Mouse (Mus musculus): Measurements from ENCODE around the gene Rwdd1.
"Not testable (repeated sequence)": the region's sequence is repeated elsewhere in the genome, so short reads cannot be mapped to it uniquely, and the experiment has no call there.

Rwdd1 gene

DNA sequence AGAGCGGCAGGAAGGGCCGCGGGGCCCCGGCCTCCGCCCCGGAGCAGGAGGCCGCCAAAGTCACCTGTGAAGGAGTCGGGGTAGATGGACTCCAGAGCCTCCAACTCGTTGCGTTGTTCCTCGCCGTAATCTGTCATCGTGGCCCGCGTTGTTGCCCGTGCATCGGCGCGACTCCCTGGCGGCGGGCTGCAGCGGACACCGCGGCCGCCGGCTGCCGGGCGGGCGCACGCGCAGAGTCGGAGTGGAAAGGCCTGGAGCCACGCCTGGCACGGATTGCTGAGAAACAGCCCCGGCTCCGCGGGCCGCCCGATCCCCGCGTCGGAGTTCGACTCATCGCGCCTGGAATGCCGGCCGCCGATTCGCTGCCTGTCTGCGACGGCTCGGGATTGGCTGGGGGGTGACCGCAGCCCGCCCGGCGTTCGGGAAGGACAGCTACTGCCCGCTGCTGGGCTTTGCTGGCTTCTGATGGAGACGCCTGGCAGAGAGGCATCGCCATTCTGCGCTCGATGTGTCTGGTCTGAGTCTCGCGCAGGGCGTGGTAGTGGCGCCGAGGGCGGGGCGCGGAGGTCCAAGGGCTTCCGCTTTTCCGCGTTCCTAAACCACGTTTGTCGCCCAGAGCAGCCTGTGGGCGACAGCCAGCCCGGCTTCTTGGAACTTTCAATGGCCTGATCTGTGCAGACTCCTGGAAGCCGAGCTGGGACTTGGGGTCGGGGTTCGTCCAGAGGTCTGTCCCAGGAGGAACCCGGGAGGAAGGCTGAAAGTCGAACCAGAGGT lies at the start of gene Rwdd1:
Rwdd1 (minus strand) TSS at position 323 of the 774 bp plus-strand sequence.
- peak; percentile 96 for DNase-seq (ENCODE audit: low spot score)

DNA sequence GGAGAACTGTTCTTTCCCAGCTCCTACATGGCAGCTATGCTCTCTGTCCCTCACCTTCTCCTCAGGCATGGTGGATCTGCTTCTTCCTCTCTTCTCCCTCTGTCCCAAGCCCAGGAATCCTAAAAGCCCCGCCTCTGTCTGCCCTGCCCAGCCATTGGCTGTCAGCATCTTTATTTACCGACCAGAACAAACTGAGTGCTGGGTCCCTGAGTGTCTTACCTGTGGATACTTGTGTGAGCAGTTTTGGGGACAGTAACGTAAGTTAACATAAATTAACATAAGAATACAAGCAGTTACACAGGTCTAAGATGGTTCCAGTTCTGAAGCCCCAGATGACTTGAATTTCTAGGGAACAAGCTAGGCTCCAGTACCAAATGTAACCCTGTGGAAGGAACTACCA lies 47.2 kb upstream of the Rwdd1 start:
- DNase-seq (ENCODE audit: low spot score) = no peak

- no peak for DNase-seq (ENCODE audit: low spot score)
These were observed 34.6 kb upstream of the Rwdd1 start for GRCm38 (mm10) chr10:34053987-34054386.

DNA sequence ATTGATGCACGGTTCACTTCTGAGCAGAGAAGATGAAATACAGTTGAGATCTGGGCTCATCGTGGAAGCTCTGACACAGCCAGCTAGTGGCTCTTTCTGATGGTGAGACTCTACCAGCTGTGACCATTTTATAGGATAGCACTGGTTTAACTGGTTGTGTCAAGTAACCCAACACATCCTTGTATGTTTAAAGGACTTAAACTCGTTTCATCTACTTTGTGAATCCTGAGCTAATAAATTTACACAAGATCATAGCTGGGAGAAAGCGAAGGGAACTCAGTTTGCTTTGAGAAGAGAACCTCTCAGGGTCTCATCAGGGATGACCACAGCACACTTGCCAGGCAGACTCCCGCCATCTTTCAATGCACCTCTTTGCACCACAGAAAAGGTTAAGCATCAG lies 24.8 kb upstream of the Rwdd1 start, which contains the start of gene Calhm4:
Calhm4 (minus strand) TSS at position 101 of the 400 bp plus-strand sequence.
- DNase-seq (ENCODE audit: low spot score) = no peak

DNA sequence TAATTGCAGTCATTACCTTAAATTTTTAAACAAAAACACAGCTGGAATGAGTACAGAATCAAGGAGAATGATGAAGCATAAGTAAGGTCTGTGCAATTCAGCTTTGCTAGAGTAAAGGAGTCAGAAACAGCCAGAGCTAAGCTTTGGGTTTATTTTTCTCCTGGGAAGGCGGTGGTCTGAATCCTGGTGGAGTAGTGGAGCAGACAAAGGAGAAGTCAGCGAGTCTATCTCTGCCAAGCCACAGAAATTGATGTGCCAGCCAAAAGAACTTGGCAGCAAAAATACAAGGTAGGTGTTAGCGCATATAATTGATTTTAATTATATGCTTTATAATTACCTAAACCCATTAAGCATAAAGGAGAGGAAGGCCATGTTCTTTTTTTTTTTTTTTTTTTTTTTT lies 18.0 kb upstream of the Rwdd1 start, which contains the start of gene Trappc3l:
Trappc3l (plus strand) TSS at position 197 of the 400 bp plus-strand sequence.
- DNase-seq (ENCODE audit: low spot score) = no peak

- peak; percentile 37 for DNase-seq (ENCODE audit: low spot score)
These were observed 17.2 kb upstream of the Rwdd1 start for GRCm38 (mm10) chr10:34036587-34036986.

GRCm38 (mm10) chr10:34033630-34034305 lies 14.3 kb upstream of the Rwdd1 start:
- peak; percentile 37 for DNase-seq (ENCODE audit: low spot score)

GRCm38 (mm10) chr10:34030322-34030721 lies 10.9 kb upstream of the Rwdd1 start:
- DNase-seq (ENCODE audit: low spot score) = no peak

GRCm38 (mm10) chr10:34018746-34019301 lies 600 bp downstream of the Rwdd1 start:
- no peak for DNase-seq (ENCODE audit: low spot score)

DNA sequence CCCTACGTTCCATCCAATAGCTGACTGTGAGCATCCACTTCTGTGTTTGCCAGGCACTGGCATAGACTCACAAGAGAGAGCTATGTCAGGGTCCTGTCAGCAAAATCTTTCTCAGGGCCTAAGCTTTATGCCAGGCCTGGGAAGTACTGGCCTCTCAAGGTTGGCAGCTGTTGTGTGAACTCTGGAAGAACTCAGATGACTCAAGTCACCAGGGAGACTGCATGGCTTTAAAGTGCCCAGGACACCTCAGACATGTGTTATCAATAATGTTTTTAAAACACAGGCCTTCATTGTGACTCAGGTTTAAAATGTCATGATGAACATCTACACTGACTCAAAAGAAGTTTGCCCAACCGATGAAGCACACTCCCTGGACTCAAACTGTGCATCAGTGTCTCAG lies 6.2 kb downstream of the Rwdd1 start:
- DNase-seq (ENCODE audit: low spot score) = no peak

GRCm38 (mm10) chr10:34012581-34012980 lies 6.8 kb downstream of the Rwdd1 start:
- DNase-seq (ENCODE audit: low spot score) = no peak

GRCm38 (mm10) chr10:33998397-33998796 lies 21.0 kb downstream of the Rwdd1 start:
- no peak for DNase-seq (ENCODE audit: low spot score)

GRCm38 (mm10) chr10:33996686-33997085 lies 22.7 kb downstream of the Rwdd1 start:
- DNase-seq (ENCODE audit: low spot score) = not testable (repeated sequence)

DNA sequence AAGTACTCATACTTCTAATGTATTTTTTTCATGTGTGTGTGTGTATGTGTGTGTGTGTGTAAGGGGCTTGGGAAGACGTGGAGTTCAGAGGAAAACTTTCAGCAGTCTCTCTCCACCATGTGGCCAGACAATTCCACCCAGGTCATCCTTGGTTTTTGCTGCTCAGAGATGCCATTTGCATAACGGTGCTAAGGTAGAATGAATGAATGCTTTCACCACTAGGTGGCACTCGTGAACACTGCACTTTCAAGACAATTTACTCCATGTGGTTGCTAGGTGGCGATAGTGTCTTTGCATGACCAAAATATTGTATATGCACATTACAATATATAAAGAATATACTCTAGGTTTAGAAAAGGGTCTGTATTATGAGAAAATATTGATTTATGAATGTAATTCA lies 32.7 kb downstream of the Rwdd1 start:
- DNase-seq (ENCODE audit: low spot score) = peak; percentile 56

DNA sequence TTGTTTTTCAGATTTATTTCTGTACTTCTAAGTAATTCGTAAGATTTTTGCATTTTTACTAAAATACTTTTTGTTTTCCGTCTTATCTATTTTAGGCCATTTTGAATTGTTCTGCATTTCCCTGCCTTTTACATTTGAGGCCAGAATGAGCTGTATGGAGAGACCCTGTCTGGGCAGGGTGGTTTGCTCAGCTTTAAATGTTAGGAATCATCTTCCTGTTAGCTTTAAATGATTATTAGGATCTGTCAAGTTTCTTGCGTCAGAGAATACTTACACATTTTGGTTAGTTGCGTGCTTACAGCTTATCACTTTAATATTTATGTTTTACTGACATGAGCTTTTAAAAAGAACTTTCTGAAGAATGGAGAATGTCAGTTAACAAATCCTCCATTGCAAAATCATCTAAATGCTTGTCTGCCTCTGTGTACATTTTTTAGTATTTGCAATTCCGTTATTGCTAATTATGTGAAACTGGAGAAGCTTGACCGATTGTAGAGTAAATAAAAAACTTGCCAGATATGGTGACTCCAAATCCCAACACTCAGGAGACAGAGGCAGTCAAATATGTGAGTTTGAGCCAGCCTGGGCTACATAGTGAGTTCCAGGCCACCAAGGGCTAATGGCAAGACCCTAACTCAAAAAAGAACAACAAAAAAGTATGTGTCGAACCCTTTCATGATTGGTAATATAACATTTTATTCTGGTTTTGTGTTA lies 44.5 kb downstream of the Rwdd1 start:
- no peak for DNase-seq (ENCODE audit: low spot score)

DNA sequence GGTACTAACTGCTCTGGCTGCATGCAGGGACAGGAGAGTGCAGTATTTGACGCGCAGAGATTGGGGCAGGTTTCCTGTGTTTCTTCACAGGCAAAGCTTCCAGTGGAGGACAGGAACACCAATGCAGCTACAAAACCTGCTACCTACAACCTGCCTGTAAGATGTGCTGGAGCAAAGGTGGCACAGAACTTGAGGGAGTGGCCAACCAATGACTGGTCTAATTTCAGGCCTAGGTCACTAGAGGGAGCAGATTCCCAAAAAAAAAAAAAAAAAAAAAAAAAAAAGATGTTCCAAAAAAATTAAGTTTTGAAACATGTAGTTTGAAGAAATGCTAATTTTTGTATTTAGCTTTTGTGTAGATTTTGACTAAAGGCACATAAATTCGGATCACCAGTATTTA lies 66.9 kb downstream of the Rwdd1 start:
- no peak for DNase-seq (ENCODE audit: low spot score)

DNA sequence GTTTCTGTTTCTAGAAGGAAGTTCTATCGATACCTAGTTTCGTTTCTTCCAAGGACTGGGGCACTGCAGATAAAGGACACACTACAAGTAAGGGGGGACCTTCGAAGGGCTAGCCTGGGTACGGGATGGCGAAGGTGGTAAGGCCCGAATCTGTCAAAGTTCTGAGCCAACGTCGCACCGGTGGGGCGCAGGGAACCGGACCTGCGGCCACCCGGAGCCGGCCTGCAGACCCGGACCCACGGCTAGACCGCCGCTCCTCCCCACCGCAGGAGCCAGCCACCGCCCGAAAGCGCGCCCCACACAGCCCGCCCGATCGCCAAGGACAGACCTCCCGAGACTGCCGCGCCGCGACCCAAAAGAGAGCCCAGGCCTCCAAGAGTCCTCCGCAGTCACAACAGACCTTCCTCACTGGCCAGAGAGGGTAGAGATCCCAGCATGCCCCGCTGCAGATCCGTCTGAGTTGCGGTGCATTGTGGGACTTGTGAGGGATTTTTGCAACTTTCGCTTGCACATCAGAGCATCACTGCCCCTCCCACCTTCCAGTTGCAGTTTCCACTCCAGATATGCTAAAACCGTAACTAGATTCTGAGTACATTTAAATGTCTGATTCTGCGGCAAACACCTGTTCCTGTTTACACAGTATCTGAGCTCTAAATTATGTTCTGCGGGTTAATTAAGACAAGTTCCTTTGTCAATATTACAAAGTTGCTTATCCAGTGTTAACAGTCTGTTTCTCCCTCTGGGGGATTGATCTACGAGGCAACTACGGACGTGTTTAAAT lies 68.4 kb downstream of the Rwdd1 start, which contains the start of gene Zup1:
Zup1 (minus strand) TSS at position 467 of the 781 bp plus-strand sequence.
- peak; percentile 61 for DNase-seq (ENCODE audit: low spot score)
